Mouse (Mus musculus): Measurements from ENCODE around the gene Ypel2.

The Ypel2 gene

GRCm38 (mm10) chr11:86993041-86994037 is at the start of gene Ypel2:
Gene Ypel2 (minus strand): TSS chr11:86993707.
- peak; percentile 96 for DNase-seq (ENCODE audit: extremely low spot score)

DNA sequence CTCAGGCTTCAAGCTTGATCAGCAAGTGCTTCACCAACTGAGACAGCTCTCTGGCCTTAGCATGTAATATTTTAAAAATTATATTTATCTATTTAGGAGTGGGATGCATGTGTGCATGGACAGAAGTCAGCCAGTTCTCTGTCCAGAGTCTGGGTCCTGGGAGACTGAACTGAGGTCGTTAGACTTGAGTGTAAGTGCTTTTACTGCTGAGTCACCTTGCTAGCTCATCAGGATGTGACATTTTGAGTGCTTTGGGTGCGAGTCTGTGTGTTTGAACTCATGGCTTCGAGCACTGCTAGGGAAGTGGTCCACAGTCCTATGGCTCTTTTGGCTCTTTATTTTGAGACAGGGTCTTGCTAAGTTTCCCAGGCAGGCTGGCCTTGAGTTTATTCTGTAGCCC is 49.5 kb upstream of the Ypel2 start:
- no peak for DNase-seq (ENCODE audit: extremely low spot score)

- DNase-seq (ENCODE audit: extremely low spot score), result no peak
Measured at GRCm38 (mm10) chr11:87039307-87039963, 45.9 kb upstream of the Ypel2 start.

DNA sequence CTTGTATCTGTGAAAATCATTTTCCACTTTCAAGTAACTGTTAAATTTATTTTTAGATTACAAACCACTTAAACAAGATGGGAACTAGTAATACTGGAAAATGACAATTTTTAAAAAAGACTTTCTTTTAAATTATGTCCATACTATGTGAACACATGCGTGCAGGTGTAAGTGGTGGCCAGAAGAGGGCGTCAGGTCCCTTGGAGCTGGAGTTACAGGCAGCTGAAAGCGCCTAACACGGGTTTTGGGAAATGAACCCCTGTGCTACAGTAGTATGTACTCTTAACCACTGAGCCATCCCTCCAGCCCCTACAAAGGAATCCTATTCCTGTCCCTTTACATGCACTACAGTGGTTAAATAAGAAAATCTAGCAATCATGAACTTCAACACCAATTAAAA is 42.7 kb upstream of the Ypel2 start:
- no peak for DNase-seq (ENCODE audit: extremely low spot score)

GRCm38 (mm10) chr11:87028212-87028611 is 34.7 kb upstream of the Ypel2 start:
- DNase-seq (ENCODE audit: extremely low spot score), result no peak

DNA sequence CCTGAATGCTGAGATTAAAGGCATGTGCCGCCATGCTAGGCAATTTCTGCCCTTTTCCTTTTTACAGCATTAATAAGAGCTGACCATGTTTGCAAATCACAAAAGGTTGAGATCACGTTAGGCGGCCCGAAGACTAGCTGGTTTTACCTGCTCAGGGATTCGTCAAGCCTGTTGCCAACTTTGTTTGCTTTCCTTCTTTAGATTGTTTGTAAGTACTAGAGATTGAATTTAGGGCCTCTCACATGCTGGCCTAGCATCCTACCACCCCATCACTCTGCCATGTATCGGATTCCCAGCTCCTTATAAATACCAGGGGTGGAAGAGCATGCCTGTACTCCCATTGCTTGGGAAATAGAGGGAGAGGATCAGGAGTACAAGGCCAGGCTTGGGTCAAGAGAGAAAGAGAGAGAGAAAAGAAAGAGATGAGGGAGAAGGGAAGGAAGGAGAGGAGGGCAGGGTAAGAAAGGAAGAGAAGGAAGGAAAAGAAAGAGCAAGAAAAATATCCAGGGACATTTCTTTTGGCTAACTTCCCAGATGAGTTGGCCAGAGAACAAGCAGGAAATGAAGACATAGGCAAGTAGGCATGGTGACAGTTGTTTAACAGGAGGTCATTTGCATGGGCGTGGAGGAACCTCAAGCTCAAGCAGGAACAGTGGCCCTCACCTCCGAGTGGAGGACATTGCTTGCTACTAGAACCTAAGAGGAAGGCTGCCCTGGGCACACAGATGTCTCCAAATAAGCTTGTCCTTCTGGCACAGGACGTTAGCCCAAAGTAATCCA is 32.8 kb upstream of the Ypel2 start:
- DNase-seq (ENCODE audit: extremely low spot score), result no peak

DNA sequence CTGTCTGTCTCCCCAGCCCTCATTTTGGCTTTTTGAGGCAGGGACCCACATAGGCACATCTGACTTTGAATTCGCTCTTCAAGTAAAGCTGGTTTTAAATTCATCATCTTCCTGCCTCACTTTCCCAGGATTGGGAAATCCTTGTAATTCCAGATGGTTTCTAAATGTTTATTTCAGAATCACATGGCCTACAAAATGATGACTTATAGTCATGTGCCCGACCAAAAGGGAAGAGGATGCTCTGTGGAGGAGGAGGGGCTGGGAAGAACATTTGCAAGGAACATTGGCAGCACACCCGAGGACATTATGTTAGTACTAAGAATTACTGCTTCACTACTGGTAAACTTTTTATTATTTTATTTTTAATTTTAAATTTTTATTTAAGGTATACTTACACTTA is 31.8 kb upstream of the Ypel2 start:
- DNase-seq (ENCODE audit: extremely low spot score), result no peak

GRCm38 (mm10) chr11:87023240-87023639 is 29.7 kb upstream of the Ypel2 start:
- peak; percentile 16 for DNase-seq (ENCODE audit: extremely low spot score)

- no peak for DNase-seq (ENCODE audit: extremely low spot score)
Measured at GRCm38 (mm10) chr11:87022765-87023164, 29.3 kb upstream of the Ypel2 start.

GRCm38 (mm10) chr11:87021551-87021950 is 28.0 kb upstream of the Ypel2 start:
- DNase-seq (ENCODE audit: extremely low spot score), result no peak

DNA sequence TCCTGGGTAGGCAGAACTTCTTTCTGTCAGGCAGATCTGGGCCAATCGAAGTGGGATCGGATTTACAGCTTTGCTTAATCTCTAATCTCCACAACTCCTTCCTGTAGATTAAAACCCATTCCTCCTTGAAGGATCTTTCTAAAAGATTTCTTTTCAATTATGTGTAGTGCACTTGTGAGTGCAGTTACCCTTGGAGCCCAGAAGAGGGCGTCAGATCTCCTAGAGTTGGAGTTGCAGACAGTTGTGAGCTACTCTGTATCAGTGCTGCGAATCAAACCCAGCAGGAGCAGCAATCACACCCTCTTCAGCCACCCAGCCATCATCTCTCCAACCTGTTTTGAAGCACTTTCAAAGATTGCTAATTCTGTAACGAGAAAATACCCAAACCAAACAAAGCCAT is 26.9 kb upstream of the Ypel2 start:
- no peak for DNase-seq (ENCODE audit: extremely low spot score)

DNA sequence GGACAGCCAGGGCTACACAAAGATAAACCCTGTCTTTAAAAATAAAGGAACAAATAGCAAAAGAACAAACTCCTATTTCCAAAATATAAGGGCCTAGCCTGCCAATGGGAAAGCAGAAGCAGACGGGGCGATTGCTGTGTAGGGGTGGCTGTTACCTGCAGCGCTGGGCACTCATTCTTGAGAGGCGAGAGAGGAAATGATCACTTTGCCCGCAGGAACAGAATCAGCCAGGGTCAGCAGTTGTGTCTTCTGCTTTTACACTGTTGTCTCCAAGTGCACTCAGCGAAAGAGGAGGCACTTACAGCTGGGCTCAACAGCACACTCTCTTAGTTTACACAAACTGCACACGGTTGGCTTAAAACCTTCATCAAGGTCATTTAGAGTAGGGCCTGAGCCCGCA is 25.9 kb upstream of the Ypel2 start:
- no peak for DNase-seq (ENCODE audit: extremely low spot score)

- DNase-seq (ENCODE audit: extremely low spot score), result no peak
Measured at GRCm38 (mm10) chr11:87018081-87018480, 24.6 kb upstream of the Ypel2 start.

DNA sequence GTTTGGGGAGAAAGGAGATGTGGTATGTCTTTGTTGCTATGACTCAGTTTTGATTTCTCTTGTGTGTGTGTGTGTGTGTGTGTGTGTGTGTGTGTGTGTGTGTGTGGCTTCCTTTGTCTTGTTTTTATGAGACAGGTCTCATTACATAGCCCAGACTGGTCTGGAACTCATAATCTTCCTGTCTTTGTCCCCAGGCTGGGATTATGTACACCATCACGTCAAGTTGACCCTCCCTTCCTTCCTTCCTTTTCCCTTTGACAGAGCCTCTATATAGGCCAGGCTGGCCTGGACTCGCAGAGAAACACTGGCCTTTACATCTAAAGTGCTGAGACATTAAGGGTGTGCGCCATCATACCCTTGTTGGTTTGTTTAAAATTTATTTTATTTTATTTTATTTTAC is 22.2 kb upstream of the Ypel2 start:
- no peak for DNase-seq (ENCODE audit: extremely low spot score)

- DNase-seq (ENCODE audit: extremely low spot score), result peak; percentile 72
Measured at GRCm38 (mm10) chr11:87010476-87010875, 17.0 kb upstream of the Ypel2 start.

DNA sequence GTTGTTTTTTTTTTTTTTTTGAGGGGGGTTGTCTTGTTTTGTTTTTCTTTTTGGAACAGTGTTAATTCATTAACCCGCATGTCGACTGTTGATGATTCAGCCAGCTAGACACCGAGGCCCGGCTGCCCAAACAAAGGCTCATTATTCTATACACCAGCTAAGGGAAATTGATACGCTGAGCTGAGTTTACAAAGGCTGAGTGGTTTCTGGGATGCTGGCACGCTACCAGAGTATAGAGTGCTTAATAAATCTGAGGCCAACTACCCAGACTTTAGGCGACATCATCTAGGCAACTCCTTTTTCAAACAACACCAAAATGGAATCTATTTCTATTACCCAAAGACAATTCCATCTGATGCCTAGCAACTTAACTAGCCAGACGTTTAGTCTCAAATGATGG is 13.9 kb upstream of the Ypel2 start:
- no peak for DNase-seq (ENCODE audit: extremely low spot score)

- DNase-seq (ENCODE audit: extremely low spot score), result peak; percentile 10
Measured at GRCm38 (mm10) chr11:87004960-87005755, 11.7 kb upstream of the Ypel2 start.

- no peak for DNase-seq (ENCODE audit: extremely low spot score)
Measured at GRCm38 (mm10) chr11:87002078-87002829, 8.7 kb upstream of the Ypel2 start.

- DNase-seq (ENCODE audit: extremely low spot score), result no peak
Measured at GRCm38 (mm10) chr11:87001217-87001616, 7.7 kb upstream of the Ypel2 start.

DNA sequence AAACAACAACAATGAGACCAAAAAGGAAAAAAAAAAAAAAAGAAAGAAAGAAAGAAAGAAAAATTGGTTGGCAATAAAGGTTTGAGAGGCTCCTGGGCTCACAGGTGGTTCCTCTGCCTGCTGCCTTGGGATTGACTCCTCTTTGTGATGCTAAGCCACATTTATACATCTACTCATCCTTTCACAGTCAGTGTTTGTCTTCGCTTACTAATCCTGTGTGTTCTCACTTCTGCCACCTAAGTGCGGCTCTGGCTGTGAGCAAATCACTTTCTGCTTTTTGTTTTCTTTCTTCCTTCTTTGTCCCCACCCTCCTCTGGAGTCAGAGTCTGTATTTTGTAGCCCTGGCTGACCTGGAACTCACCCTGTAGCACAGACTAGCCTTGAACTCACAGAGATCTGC is 2.8 kb upstream of the Ypel2 start:
- no peak for DNase-seq (ENCODE audit: extremely low spot score)

Data from embryo, embryonic 9.5 days (tissue).